Mouse (Mus musculus) frontal cortex, postnatal 25 days (tissue): ENCODE results near the gene Ppfia3.
"Not testable (repeated sequence)": the region's sequence is repeated elsewhere in the genome, so short reads cannot be mapped to it uniquely, and the experiment has no call there.

Source experiments
- DNase-seq, 2 experiments: peaks; one replicate each; pipeline ENCODE4 v3.0.0; 2022; ENCODE audit warnings: low spot score in 2 of 2

Ppfia3 gene

DNA sequence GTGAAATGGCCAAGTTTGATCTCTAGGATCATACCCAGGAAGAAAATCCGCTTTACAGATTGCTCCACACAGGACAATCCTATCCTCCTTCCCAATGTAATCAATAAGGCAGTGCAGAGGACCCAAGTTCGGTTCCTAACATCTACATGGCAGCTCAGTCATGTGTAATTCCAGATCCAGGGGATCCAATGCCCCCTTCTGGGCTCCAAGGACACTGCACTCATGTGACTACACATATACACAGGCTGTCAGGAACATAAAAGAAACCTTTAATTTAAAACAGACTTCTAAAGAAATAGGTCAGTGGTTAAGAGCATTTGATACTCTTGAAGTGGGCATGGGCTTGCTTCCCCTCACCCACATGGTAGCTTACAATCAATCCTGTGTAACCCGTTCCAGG lies 19.3 kb upstream of the Ppfia3 start:
- DNase-seq, result no peak

DNA sequence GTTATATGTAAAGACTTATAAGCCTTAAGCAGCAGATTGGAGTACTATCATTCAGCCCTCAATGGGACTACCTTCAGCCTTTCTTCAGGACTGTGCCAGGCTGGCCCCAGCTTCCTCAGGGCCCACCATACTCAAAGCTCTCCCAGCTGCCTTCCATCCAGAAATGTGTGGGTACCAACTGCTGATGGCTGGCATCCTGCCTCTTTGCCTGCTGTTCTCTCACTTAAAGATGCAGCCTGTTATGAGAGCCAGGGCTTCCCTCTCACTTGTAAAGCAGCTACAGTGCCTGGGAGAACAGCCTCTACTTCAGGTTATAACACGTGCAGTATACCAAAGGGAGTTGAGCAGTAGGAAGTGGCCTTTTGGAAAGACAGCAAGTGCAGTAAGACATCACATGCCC lies 9.2 kb upstream of the Ppfia3 start:
- DNase-seq, result no peak

DNA sequence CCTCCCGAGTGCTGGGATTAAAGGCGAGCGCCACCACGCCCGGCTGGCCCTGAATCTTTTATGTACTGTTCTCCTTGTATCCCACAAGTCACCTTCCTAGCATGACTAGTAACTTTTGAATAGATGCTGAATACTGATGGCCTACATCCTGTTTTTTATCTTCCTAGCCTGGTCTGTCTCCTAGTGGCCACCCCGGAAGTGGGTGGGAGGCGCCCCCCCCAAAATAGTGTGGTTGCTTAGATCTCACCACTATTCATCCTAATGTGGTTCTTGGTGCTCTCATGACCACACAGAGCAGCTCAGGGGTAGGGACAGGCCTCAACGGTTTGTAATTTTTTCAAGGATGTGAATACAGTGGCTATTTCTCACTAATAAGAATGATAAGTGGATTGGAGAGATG lies 7.8 kb upstream of the Ppfia3 start:
- no peak for DNase-seq

DNA sequence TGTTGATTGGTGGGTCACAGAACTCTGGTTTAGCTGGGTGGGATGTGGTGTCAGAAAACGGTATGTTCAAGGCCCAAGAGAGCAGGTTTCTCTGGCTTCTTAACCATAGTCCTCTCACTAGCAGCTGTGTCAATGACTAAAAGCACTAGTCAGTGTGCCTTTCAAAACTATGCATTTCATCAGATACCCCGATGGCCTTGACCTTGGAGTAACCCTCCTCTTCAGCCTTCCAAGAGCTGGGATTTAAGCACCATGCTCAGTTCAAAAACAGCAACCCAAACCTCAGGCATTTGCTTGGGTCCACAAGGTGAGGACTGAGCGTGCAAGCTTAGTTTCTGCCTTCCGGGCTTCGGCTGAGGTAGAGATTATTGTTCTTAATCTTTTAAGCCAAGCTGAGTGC lies 5.6 kb upstream of the Ppfia3 start:
- DNase-seq, result no peak

DNA sequence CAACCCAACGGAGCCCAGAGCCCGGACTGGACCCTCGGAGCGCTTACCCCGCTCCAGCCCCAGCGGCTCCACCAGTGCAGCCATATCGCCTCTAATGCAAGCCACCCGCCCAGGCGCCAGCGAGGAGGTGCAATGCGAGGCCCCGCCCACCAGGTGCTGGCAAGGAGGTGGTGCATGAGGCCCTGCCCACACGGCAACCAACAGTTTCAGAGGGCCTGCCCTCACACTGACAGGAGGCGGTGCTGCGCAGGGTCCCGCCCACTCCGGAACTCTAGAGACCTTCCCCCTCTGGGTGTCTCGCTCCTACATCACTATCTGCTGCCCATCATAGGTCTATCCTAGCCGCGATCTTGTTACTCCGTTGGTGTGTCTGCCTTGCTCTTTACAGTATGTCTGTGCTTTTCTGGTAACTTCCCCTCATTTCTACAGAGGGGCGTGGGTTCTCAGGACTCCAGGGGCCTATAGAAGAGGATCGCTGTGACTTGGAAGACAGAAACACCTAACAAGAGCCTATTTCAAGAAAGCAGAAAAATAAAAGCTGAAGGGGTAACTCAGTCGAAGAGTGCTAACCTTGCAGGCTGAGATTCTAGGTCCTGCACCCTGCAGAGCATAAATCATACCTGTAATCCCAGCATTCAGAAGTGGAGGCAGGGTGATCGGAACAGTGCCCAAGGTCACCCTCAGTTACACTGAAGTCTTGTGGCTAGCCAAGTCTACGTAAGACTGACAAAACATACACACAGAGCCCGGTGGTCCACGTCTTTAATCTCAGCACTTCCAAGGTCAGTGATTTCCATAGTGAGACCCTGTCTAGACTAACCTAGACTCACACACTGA lies 3.9 kb upstream of the Ppfia3 start, which contains the start of gene Lin7b:
TSS of gene Lin7b (minus strand) at position 109 of the 837 bp plus-strand sequence.
- peak; percentile 85 to 89 for DNase-seq

DNA sequence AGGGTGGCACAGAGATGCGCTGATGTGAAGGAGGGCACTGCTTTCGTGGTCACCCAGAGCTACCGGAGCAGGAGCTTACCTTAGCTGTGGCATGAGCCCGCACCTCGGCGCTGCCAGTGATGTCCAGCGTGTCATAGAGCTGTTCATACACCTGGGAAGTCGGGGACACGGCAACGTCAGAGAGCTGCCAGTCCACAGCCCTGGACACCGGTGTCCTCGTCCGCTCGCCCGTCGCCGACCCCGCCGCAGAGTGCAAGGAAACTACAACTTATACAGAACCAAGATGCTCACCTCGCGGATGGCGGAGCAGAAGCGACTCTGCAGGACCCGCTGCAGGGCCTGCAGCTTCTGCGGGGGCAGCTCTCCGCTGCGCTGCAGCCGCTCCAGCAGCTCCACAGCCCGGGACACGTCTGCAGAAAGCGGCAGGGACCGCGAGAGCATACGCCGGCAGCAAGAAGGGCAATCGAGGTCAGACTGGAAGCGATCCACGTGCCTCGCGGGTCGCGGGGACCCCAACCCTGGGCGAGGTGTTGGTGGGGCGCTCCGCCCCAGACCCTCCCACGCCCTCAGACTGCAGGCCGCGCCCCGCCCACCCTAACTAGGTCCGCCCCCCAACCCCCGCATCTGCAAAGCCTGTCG lies 3.1 kb upstream of the Ppfia3 start:
- peak in 1 of 2 experiments; percentile 23 for DNase-seq

DNA sequence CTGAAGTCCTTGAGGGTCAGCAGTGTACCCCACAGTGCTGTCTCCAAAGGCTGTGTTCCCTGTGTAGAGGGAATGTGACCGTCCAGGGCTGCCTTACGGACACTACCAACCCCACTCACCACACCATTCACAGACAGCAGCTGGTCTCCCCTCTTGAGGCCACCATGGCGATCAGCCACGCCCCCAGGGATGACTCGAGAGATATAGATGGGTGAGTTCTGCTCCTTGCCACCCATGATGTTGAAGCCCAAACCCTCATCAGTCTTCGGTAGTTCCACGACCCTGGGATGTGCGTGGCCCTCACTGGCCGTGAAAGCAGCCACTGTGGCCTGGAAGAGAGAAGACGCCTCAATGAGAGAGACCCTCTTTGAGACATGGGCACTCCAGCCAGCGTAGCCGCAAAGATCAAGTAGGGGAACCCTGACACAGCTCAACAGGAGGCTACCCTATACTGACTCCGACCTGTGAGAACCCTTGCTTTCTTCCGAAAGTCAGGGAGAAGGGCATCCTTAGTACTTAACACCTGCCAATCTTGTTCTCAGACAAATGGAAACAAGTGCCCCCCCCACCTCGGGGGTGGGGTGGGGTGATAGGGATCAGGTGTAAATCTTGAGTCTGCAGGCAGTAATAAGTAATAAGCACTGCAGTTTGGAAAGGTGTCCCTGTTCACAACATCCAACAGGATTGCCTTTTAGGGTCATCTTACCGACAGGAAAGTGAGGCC lies 2.4 kb upstream of the Ppfia3 start:
- no peak for DNase-seq

DNA sequence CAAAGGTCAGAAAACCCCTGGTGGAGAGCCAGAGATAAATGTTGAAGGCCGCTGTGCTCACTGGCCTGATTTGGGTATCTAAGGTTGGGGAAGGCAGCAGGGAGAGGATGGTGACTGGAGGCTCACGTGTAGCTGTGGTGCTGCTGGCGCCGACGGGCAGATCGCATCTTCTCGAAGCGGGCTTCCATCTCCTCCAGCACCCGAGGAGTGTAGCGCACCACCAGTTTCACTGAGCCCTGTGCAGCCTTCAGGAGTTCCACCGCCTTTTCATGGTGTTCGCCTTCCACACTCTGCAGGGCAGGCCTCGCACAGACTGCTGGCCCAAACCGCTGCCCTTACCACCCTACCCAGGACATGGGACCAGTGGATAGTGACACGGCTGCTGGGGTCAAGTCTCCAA lies 1.4 kb upstream of the Ppfia3 start:
- DNase-seq, result no peak

DNA sequence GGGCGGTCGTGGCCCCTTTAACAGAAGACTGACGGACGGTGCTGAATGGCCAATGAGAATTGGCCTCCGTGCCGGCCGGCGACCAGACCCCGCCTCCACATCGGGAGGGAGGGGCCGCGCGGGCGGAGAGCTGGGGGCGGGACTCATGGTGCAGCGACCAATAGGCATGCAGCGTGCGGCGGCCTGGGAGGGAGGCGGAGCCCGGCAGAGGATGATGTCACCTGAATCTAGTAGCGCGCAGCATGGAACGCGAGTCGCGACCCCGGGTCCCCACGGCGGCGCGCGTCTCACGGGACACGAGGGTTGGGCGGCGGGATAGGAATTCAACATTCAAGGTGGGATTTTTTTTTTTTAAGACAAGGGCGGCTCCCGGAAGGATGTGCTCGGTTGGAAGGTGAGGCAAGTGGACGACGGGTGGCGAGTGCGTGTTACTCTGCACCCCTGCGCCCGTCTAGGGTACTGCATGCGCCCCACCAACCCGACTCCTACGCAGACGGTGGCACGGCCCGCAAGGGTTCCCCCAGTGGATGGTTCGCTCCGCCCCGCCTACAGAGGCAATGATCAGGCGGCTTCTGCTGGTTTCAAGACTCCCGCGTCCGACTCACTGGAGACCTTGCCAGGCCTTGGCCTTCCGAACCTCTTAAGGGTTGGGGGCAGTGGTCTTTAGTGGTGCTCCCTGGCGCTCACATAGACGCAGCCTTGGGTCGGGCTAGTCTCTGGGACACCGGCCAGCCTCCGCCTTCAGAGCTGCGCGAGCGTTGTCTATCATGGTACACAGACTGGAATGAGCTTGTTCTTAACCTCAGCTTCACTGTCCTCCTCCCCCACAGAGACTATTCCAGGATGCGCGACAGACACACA lies 431 bp upstream of the Ppfia3 start:
- DNase-seq, result peak; percentile 96 to 97

DNA sequence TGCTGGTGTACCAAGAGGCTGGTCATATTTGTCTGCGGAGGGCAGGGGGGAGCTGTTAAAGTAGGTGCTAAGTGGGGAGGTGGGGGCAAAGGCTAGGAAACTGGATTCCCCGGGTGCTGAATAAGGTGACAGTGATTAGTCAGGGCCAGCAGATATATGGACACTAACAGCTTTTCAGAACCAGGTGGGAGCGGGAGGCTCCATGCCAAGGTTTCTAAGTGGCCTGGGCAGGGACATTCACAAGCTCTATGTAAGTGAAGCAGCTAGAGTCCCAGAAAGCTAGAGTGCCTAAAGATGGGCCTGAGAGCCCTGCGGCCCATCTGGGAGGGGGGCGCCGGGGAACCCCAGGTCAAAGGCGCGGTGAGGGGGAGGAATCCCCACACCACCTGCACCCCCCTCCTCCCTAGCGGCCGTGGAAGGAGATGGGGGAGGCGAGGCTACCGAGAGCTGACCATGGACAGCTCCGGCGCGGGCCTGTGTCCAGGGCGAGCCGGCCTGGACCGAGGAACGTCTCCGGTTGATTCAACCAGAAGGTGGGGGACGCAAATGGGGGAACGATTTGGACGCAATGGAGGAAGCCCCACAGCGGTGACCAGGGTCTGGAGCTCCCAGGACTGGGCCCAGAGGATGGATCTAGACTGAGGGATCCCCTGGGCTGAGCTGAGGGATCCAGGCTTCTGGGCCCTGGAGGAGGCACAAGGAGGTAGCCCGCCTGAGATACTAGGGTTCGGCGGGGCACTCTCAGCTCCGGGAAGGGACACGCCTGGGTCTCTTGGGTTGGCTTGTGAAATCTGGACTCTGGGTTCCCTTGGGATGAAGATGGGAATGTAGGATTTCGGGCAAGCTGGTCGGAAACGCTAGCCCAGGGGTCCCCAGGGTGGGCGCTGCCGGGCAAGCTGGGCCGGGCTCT lies 822 bp downstream of the Ppfia3 start:
- no peak for DNase-seq

DNA sequence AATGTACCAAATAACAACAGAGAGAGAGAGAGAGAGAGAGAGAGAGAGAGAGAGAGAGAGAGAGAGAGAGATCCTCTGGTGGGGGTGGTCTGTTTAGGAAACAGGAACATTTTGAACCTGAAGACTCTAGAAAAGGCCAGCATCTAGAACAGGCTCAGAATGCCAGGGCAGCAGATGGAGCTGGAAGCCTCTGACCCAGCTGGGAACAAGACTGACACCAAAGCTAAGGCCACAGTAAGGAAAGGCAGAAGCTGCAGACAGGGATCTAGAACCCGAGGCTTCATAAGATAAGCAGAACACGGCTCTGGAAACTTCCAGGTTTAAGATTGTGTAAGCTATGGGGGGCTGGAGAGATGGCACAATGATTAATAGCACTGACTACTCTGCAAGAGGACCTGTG lies 2.8 kb downstream of the Ppfia3 start:
- DNase-seq, result no peak

DNA sequence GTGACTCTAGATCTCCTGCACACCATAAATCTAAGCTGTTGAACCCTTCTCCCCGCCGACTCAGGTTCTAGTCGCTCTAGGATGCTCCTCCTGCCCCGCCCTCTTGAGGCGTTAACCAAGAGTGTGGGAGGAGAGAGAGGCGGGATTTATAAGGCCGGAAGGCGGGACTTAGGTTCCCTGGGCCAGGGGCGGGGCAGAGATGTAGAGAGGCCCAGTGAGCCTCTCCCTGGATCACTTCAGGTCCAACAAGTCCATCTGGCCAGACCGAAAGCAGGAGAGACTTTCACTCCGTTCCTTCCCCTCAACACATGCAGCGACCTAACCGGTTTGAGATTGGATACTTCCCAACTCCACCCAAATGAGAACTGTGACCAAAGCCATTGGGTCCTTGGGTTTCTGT lies 4.0 kb downstream of the Ppfia3 start:
- no peak for DNase-seq

DNA sequence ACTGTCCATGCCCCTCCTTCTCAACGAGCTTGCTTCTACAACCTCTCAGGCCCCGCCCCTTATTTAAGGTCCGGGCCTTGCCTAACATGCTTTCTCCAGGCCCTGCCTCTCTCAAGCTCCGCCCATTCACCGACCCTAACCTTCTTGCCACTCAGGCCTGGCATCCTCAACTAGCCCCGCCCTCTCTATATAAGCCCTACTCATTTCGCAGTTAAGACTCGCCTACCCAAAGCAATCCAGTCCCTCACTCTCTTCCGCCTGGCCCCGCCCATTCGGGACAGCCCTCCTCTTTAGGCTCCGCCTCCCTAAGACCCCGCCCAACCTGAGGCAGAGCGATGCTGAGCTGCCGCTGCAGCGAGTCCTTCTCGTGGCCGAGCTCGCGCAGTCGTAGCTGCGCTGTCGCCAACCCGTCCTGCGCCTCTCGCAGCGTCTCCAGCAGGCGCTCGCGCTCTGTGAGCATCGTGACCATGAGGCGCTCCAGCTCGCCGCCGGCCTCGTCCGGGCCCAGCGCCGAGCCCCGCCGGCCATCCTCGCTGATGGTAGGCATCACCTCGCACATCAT lies 5.5 kb downstream of the Ppfia3 start:
- peak in 1 of 2 experiments; percentile 68 for DNase-seq

DNA sequence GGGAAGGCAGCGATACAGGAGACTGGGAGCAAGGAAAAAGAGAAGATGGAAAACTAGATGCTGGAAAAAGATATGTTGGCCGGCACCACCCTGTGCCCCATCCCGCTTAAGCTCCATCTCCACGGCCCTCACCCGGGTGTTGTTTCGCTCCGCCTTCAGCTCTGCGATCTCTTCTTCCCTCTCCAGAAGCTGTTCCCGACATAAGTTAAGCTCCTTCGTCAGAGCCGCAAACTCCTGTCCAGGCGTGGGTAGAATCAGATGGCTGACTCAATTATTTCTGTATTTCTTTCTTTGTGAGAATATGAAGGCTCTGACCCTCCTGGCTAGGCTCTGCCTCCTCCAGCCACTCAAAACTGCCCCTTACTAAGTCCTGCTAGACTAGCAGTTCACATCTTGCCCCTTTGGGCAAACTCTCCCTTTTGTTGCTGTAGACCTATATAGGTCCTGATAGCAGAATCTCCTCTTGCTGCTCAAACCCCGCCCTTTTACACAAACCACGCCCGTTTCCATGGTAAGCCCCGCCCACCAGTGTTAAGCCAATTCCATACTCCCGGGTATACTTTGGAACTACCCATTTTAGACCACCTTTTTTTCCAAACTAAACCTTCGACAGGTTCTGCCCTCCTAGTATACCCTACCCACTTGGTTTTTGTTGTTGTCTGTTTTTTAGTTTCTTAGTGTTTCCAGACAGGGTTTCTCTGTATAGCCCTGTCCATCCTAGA lies 6.3 kb downstream of the Ppfia3 start:
- DNase-seq, result no peak

DNA sequence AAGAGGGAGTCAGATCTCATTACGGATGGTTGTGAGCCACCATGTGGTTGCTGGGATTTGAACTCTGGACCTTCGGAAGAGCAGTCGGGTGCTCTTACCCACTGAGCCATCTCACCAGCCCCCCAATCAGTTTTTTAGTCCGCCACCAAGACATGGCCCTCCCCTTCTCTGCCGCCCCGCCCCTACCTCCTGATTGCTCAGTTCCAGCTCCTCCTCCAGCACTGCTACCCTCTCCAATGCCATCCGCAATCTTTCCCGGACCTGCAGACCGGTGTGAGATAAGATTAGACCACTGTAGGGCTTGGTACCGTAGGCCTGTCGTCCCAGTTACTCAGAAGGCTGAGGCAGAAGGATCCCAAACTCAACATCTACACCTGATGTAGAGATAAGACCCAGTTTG lies 7.7 kb downstream of the Ppfia3 start:
- not testable (repeated sequence) for DNase-seq

DNA sequence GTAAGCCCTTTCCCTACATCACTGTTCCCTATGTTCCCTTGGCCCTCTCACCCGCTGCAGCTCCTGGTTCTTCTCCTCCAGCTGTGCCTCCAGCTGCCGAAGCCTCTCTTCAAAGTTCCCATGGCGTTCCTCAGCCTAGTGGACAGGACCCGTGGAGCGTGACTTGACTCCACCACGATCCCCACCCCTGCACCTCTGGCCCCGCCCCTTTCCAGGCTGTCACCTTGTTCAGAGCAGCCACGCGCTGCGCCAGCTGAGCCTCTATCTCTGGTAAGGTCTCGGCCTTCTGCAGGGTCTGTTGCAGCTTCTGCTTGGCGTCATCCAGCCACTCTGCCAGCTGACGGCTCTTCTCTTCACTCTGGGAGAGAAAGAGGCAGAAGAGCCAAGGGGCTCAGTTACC lies 10.7 kb downstream of the Ppfia3 start:
- no peak for DNase-seq

DNA sequence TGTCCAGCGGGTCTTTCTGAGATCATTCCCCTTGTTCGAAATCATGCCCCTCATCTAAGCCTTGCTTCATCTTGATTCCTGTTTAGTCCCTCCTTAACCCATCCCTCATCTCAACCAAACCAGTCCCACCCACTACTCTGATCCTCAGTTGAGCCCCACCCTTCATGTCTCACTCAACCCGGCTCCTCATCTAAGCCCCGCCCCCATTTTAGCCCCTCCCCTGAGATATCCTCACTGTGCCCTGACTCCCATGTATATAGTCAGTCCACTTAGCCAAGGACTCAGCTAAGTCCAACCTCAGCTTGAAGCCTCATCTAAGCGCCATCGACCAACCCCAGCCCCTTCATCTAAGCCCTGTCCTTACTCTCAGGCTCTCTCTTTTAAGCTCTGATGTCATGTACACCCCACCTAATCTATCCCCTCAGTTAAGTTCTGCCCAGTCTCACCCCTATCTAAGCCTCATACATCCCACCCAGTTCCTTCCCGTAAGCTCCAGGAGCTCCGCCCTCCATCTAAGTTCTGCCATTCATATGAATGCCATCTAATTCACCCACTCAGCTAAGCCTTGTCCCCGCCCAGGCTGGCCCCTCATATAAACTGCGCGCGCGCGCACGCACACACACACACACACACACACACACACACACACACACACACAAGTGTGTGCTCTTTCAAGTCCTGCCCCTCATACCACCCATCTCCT lies 11.3 kb downstream of the Ppfia3 start:
- DNase-seq, result no peak

DNA sequence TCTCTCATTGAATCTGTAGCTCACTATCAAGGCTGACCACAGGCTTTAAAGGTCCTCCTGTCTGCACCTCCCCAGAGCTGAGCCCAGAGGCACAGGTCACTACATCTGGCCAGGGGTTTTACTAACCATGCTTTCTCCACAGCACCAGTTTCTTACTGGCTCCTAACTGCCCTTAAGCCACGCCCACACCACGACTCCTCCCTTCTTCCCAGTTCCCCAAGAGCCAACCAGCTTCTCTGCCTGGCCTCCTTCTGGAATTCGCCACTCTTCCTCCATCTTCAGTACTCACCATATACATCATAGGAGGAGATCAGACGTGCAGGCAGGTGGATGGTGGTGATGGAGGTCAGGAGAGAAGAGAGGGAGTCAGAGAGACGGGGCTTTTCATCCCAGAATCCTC lies 13.8 kb downstream of the Ppfia3 start:
- no peak for DNase-seq

DNA sequence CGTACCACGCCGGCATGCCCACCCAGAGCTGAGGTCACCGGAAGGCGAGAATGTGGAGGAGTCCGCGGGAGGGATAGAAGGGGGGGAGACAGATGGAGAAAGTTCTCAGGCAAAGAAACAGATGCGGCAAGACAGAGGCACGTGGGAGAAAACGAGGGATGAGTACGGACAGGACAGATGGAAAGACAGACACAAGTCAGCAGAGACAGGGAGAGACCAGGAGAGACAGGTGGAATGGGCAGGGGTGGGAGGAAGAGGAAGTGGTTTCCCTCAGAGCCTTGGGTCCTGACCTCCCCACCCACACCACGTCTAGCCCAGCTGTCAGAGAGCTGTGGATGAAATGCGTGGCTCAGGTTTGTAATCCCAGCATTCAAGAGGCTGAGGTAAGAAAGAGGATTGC lies 19.9 kb downstream of the Ppfia3 start:
- DNase-seq, result no peak
